Mouse (Mus musculus): Measurements from ENCODE around the gene Tnip1. TPM values are rescaled to one million over a fixed set of nuclear protein-coding genes. Genes with fewer than 3 reads are reported as not detected.

The Tnip1 gene
- polyA plus RNA-seq, 1 experiment = 121 TPM

DNA sequence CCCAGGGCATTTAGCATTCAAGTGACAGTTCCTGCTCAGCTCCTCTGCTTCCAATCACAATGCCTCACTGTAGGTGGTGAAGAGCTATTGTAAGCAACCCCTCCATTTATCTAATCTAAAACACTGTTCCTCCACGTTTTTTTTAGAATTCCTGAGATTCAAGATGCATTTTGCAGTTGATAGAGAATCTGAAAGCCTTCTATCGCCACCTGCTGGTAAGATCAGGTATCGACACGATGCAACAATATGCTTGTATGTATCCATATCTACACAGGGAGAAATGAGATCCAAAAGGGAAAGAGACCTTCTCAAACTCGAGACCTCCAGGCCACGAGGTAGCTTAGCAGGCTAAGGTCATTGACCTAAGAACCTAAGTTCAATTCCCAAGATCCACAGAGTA lies 21.4 kb upstream of the Tnip1 start:
- Histone ChIP-seq H3K27me3 (ENCODE audit: control insufficient read depth, insufficient read depth, low read length) (no peaks in the 10 kb centered on the region), H3K4me1 (replicated peaks; ENCODE audit: control insufficient read depth, insufficient read depth, low read length) (no peaks in the 10 kb centered on the region), H3K4me3 (ENCODE audit: control insufficient read depth, insufficient read depth, low read length) (no peak overlapping the region), H3K27ac (ENCODE audit: control insufficient read depth, insufficient read depth, low read length) (no peak overlapping the region), H3K36me3 (ENCODE audit: control insufficient read depth, insufficient read depth, low read length) (peaks cover 9% of the 10 kb centered on the region; the same call in 1 of the 2 replicates)
- peak; percentile 76 for DNase-seq
- WGBS = 2% methylated on average over 6 of the region's 6 CpGs
- no peak for TF ChIP-seq POLR2A (IDR thresholded peaks at IDR 0.05; ENCODE audit: control insufficient read depth, extremely low read depth, insufficient read depth, low read length, poor library complexity)
- no peak for TF ChIP-seq CTCF (IDR thresholded peaks at IDR 0.05; ENCODE audit: borderline replicate concordance, control insufficient read depth, extremely low read depth, insufficient read depth, low read length, poor library complexity)

DNA sequence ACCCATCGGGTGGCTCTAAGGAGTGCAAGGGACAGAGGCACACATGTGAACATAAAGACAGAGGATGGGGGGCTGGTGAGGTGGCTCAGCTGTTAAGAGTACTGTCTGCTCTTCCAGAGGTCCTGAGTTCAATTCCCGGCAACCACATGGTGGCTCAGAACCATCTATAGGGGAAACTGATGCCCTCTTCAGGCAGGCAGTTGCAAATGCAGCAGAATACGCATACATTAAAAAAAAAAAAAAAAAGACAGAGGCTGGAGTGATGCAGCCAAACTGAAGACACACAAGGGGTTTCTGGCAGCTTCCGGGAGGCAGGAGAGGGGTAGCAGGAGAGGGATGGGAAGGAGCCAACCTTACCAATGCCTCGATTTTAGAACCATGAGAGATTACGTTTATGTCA lies 19.8 kb upstream of the Tnip1 start:
- H3K27ac ChIP-seq (ENCODE audit: control insufficient read depth, insufficient read depth, low read length) = no peak overlapping the region
- no peaks in the 10 kb centered on the region for H3K27me3 ChIP-seq (ENCODE audit: control insufficient read depth, insufficient read depth, low read length)
- no peak for DNase-seq
- H3K36me3 ChIP-seq (ENCODE audit: control insufficient read depth, insufficient read depth, low read length) = peaks cover 9% of the 10 kb centered on the region; the same call in 1 of the 2 replicates
- H3K4me1 ChIP-seq (replicated peaks; ENCODE audit: control insufficient read depth, insufficient read depth, low read length) = no peaks in the 10 kb centered on the region
- TF ChIP-seq POLR2A (IDR thresholded peaks at IDR 0.05; ENCODE audit: control insufficient read depth, extremely low read depth, insufficient read depth, low read length, poor library complexity) (no peak), CTCF (IDR thresholded peaks at IDR 0.05; ENCODE audit: borderline replicate concordance, control insufficient read depth, extremely low read depth, insufficient read depth, low read length, poor library complexity) (no peak)
- no peak overlapping the region for H3K4me3 ChIP-seq (ENCODE audit: control insufficient read depth, insufficient read depth, low read length)
- WGBS = 93% methylated on average over 6 of the region's 6 CpGs

DNA sequence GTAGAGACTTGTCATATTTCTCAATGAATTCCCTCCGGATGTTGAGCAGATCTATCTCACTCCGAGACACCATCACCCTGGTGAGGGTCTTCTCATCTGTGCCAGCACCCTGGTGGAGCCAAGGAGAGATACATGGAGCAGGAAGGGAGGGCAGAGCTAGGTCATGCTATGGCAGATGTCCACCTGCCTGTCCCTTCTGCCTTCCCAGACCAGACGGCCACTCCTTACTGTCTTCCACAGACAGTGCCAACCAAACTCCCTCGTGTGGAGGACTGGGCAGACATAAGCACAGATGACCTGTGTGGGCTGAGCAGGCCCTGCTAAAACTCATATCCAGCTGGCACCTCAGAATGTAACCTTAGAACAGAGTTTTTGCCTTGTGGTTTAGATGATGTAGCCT lies 18.9 kb upstream of the Tnip1 start:
- DNase-seq = no peak
- WGBS = 98% methylated on average over 4 of the region's 4 CpGs
- H3K27me3 ChIP-seq (ENCODE audit: control insufficient read depth, insufficient read depth, low read length) = no peaks in the 10 kb centered on the region

DNA sequence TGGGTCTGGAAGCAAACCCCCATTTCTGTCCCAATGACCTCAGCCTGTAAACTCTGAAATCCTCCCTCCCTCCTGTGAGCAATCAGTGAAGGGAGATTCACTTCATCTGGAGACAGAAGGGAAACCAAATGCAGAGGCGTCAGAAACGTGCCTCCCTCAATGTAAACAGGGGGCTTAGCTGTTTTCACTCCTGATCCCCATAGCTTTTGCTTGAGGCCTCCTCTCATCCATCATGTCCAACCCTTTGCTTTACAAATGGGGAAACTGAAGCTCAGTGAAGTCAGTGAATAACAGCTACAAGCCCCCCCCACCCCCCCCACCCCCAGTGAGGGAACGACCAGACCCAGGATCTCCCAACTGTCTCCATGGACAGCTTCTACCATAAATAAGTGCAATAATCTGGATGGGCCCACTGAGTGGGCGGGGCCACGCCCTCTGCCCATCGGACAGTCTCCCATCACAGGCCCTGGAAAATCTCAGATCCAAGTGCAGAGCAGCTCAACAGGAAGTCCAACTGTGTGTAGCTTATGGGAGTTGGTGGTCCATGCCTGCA lies 14.7 kb upstream of the Tnip1 start:
- Histone ChIP-seq H3K27ac (ENCODE audit: control insufficient read depth, insufficient read depth, low read length) (no peak overlapping the region), H3K27me3 (ENCODE audit: control insufficient read depth, insufficient read depth, low read length) (no peaks in the 10 kb centered on the region), H3K4me3 (ENCODE audit: control insufficient read depth, insufficient read depth, low read length) (no peak overlapping the region), H3K4me1 (replicated peaks; ENCODE audit: control insufficient read depth, insufficient read depth, low read length) (peaks cover 25% of the 10 kb centered on the region), H3K36me3 (ENCODE audit: control insufficient read depth, insufficient read depth, low read length) (peaks cover 4% of the 10 kb centered on the region; the same call in 1 of the 2 replicates)
- no peak for TF ChIP-seq CTCF (IDR thresholded peaks at IDR 0.05; ENCODE audit: borderline replicate concordance, control insufficient read depth, extremely low read depth, insufficient read depth, low read length, poor library complexity)
- no peak for TF ChIP-seq POLR2A (IDR thresholded peaks at IDR 0.05; ENCODE audit: control insufficient read depth, extremely low read depth, insufficient read depth, low read length, poor library complexity)
- 82% methylated on average over 6 of the region's 6 CpGs for WGBS
- DNase-seq = no peak

More for the DNA sequence above, 18.9 kb upstream of the Tnip1 start:
- H3K27ac ChIP-seq (ENCODE audit: control insufficient read depth, insufficient read depth, low read length) = no peak overlapping the region
- TF ChIP-seq CTCF (IDR thresholded peaks at IDR 0.05; ENCODE audit: borderline replicate concordance, control insufficient read depth, extremely low read depth, insufficient read depth, low read length, poor library complexity) = no peak
- TF ChIP-seq POLR2A (IDR thresholded peaks at IDR 0.05; ENCODE audit: control insufficient read depth, extremely low read depth, insufficient read depth, low read length, poor library complexity) = no peak
- H3K36me3 ChIP-seq (ENCODE audit: control insufficient read depth, insufficient read depth, low read length) = peaks cover 9% of the 10 kb centered on the region; the same call in 1 of the 2 replicates
- no peaks in the 10 kb centered on the region for H3K4me1 ChIP-seq (replicated peaks; ENCODE audit: control insufficient read depth, insufficient read depth, low read length)
- no peak overlapping the region for H3K4me3 ChIP-seq (ENCODE audit: control insufficient read depth, insufficient read depth, low read length)

DNA sequence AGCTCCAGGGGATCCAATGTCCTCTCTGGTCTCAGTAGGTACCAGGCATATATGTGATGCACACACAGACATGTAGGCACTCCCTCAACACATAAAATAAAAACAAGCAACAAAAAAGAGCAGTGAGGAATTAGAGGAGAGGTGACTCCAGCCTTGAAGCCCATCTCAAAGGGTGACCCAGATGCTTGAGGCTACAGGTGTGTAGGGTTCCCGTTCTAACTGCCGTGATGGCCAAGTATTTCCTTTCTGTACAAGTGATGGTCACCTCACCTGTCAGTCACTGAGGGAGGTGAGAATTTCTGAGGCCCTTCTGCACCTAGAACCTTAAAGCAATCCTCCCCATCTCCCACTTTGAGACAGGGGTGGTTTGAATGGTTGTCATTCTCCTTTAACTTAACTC lies 13.6 kb upstream of the Tnip1 start:
- Histone ChIP-seq H3K4me1 (replicated peaks; ENCODE audit: control insufficient read depth, insufficient read depth, low read length) (peaks cover 33% of the 10 kb centered on the region), H3K27me3 (ENCODE audit: control insufficient read depth, insufficient read depth, low read length) (no peaks in the 10 kb centered on the region), H3K4me3 (ENCODE audit: control insufficient read depth, insufficient read depth, low read length) (no peak overlapping the region), H3K36me3 (ENCODE audit: control insufficient read depth, insufficient read depth, low read length) (0 out of 2 replicates have a peak, but pooled peaks cover 3% of the 10 kb centered on the region), H3K27ac (ENCODE audit: control insufficient read depth, insufficient read depth, low read length) (no peak overlapping the region)
- no peak for DNase-seq
- WGBS = 86% methylated on average over 2 of the region's 2 CpGs
- TF ChIP-seq CTCF (IDR thresholded peaks at IDR 0.05; ENCODE audit: borderline replicate concordance, control insufficient read depth, extremely low read depth, insufficient read depth, low read length, poor library complexity) (no peak), POLR2A (IDR thresholded peaks at IDR 0.05; ENCODE audit: control insufficient read depth, extremely low read depth, insufficient read depth, low read length, poor library complexity) (no peak)

DNA sequence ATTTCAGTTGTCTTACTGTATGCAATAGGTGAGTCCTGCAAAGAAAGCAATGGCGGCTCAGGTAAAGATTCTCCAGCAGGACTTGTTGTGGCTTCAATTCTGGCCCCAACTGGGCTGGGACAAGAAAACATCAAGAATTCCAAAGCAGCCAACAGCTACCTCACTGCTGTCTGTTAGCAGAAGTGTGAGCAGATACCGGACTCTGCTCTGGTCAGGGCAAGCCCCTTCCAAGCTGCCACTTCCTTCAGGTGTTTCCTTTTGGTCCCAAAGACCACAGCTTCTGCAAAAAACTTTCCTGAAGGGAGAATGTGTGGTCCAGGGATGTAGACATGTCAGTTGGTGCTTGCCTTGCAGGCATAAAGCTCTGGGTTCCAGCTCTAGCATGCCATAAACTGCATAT lies 13.0 kb upstream of the Tnip1 start:
- peaks cover 33% of the 10 kb centered on the region for H3K4me1 ChIP-seq (replicated peaks; ENCODE audit: control insufficient read depth, insufficient read depth, low read length)
- no peak for TF ChIP-seq POLR2A (IDR thresholded peaks at IDR 0.05; ENCODE audit: control insufficient read depth, extremely low read depth, insufficient read depth, low read length, poor library complexity)
- no peak for TF ChIP-seq CTCF (IDR thresholded peaks at IDR 0.05; ENCODE audit: borderline replicate concordance, control insufficient read depth, extremely low read depth, insufficient read depth, low read length, poor library complexity)

DNA sequence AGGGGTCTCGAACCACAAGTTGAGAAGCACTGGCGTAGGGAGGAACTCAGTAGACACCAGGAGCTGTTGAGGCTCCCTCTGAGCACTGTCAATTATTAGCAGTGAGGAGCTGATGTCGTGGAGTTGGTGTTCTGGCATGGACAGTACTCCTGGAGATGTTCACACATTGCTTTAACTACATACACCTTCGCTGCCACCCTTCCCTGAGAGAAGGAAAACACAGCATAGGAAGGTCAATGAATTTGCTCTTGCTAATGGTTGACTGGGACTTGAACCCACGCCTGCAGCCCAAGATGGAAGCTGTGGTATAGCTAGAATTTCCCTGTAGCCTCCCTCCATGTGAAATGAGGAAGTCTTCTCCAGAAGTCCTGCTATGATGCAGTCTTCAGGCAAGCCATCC lies 12.6 kb upstream of the Tnip1 start:
- Histone ChIP-seq H3K27ac (ENCODE audit: control insufficient read depth, insufficient read depth, low read length) (no peak overlapping the region), H3K4me3 (ENCODE audit: control insufficient read depth, insufficient read depth, low read length) (no peak overlapping the region), H3K4me1 (replicated peaks; ENCODE audit: control insufficient read depth, insufficient read depth, low read length) (peaks cover 33% of the 10 kb centered on the region), H3K36me3 (ENCODE audit: control insufficient read depth, insufficient read depth, low read length) (no peaks in the 10 kb centered on the region), H3K27me3 (ENCODE audit: control insufficient read depth, insufficient read depth, low read length) (no peaks in the 10 kb centered on the region)
- WGBS = 84% methylated on average over 5 of the region's 5 CpGs
- no peak for DNase-seq
- no peak for TF ChIP-seq CTCF (IDR thresholded peaks at IDR 0.05; ENCODE audit: borderline replicate concordance, control insufficient read depth, extremely low read depth, insufficient read depth, low read length, poor library complexity)
- no peak for TF ChIP-seq POLR2A (IDR thresholded peaks at IDR 0.05; ENCODE audit: control insufficient read depth, extremely low read depth, insufficient read depth, low read length, poor library complexity)

More for the DNA sequence above, 13.0 kb upstream of the Tnip1 start:
- Histone ChIP-seq H3K27me3 (ENCODE audit: control insufficient read depth, insufficient read depth, low read length) (no peaks in the 10 kb centered on the region), H3K36me3 (ENCODE audit: control insufficient read depth, insufficient read depth, low read length) (no peaks in the 10 kb centered on the region), H3K27ac (ENCODE audit: control insufficient read depth, insufficient read depth, low read length) (no peak overlapping the region), H3K4me3 (ENCODE audit: control insufficient read depth, insufficient read depth, low read length) (no peak overlapping the region)
- DNase-seq = no peak
- WGBS = 35% methylated on average over 2 of the region's 2 CpGs
